Mouse (Mus musculus): ENCODE measurements around the gene Ltbp1.

DNA sequence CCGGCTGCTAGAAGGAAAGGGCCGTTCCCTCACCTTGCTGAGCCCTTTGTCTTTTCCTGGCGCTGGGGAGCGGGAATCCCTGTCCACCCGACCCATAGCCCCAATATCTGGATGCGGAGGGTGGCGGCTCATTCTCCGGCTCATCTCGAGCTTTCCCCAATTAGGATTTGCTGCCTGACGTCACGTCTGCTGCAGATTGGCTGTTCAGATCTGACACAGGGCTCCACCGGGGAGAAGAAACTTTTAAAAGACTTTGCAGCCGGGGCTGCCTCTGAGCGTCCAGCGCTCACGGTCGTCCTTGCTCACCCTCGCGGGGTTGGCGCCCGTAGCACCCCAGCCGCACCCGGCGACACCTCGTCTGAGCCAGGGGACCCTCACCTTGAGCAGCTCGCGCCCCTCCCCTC, at the start of gene Ltbp1:
- no peak for TF ChIP-seq CTCF (IDR thresholded peaks at IDR 0.05 in 2 of 3, conservative IDR thresholded peaks at IDR 0.05 in 1 of 3; ENCODE audit: control insufficient read depth in 1 of 3, insufficient read depth in 1 of 3, low read depth in 2 of 3, low read length in 3 of 3, poor library complexity in 1 of 3, severe bottlenecking in 1 of 3)
- TF ChIP-seq ELF1 (IDR thresholded peaks at IDR 0.05; ENCODE audit: low read depth, low read length): no peak
- no peak for TF ChIP-seq CHD2 (IDR thresholded peaks at IDR 0.05; ENCODE audit: low read length)
- no peak for TF ChIP-seq POLR2A (IDR thresholded peaks at IDR 0.05; ENCODE audit: control insufficient read depth in 1 of 2, insufficient read depth in 1 of 2, low read depth in 1 of 2, low read length in 2 of 2, poor library complexity in 1 of 2)
- TF ChIP-seq BHLHE40 (IDR thresholded peaks at IDR 0.05; ENCODE audit: borderline replicate concordance, low read depth, low read length): no peak
- no peak for TF ChIP-seq EP300 (IDR thresholded peaks at IDR 0.05; ENCODE audit: low read depth in 1 of 2, low read length in 2 of 2)
- no peak for TF ChIP-seq TBP (IDR thresholded peaks at IDR 0.05; ENCODE audit: low read depth, low read length)
- no peak for TF ChIP-seq MAFK (IDR thresholded peaks at IDR 0.05; ENCODE audit: borderline replicate concordance, low read depth, low read length)
- TF ChIP-seq USF2 (IDR thresholded peaks at IDR 0.05; ENCODE audit: borderline replicate concordance in 1 of 2, insufficient read depth in 1 of 2, low read depth in 1 of 2, low read length in 2 of 2): no peak
- no peak for TF ChIP-seq MYB (IDR thresholded peaks at IDR 0.05; ENCODE audit: low read depth, low read length)
- no peak for TF ChIP-seq ZC3H11A (IDR thresholded peaks at IDR 0.05; ENCODE audit: low read depth, low read length)
- TF ChIP-seq MAX (IDR thresholded peaks at IDR 0.05; ENCODE audit: low read length): no peak
- no peak for TF ChIP-seq POLR2AphosphoS2 (IDR thresholded peaks at IDR 0.05; ENCODE audit: low read length)

Data from MEL (cell line).